Mouse (Mus musculus) liver, embryonic 14.5 days (tissue): ENCODE measurements around the gene Hist1h2ab.

ENCODE experiments used
- CTCF ChIP-seq: IDR thresholded peaks from 2 replicates; pipeline ENCODE4 v1.5.1; 2016; ENCODE audit warnings: antibody characterized with exemption, low read depth, control low read depth
- EP300 ChIP-seq: IDR thresholded peaks from 2 replicates; pipeline ENCODE4 v1.6.1; 2016; ENCODE audit warnings: antibody characterized with exemption, low read depth

- no peak for TF ChIP-seq CTCF
- no peak for TF ChIP-seq EP300
Observed at GRCm38 (mm10) chr13:23755000-23755399, 4.1 kb downstream of the Hist1h2ab start.
